Comparison of ENCODE assay signal across 29 mouse cellular contexts in the genomic region with DNA sequence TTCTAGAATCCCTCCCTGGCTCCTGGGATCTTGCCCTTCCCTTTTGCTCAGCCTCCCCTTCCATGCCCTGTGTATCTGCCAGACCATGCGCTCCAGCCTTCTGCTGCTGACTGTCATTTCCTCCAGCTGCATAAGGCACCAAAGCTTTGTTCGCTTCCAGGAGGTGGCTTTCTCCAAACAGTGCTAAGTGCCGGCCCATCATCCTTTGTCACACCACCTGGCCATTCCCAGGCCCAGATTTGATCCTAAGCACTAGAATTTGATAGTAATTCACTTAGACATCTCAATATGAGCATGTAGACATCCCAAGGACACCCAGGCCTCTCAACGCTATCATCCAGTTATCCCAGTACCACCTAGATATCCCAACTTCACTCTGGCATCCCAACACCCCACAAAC. TPM values are rescaled to one million over a fixed set of nuclear protein-coding genes. Genes with fewer than 3 reads are reported as not detected.
DNase-seq lines count a peak whose midpoint lies in the region; ATAC-seq and TF ChIP-seq lines count a peak whose summit lies in the region.
"Had no signal": no experiment of that assay in that cellular context is flagged by ENCODE, and none has a peak within 500 bp of the region (broad histone marks: within the 10 kb centered on the region; RNA-seq: fewer than 3 reads in every experiment).

No protein-coding gene starts in this region.

- H3K4me1 ChIP-seq in midbrain, embryonic 10.5 days: peaks cover 72% of the 10 kb centered on the region
- H3K4me1 ChIP-seq in midbrain, postnatal 0 days (ENCODE audit: insufficient read depth, low read length): peaks cover 50% of the 10 kb centered on the region
- peaks cover 65% of the 10 kb centered on the region for H3K4me1 ChIP-seq in midbrain, embryonic 14.5 days (ENCODE audit: control insufficient read depth, insufficient read depth, low read length)

- H3K9ac ChIP-seq in midbrain, postnatal 0 days (replicated peaks; ENCODE audit: low read length, poor library complexity, severe bottlenecking): no peak overlapping the region
- H3K9ac ChIP-seq in midbrain, embryonic 14.5 days (replicated peaks; ENCODE audit: low read length): no peak overlapping the region
- H3K9ac ChIP-seq: liver, embryonic 12.5 days; liver, postnatal 0 days; neural tube, embryonic 15.5 days had no signal

- H3K27me3 ChIP-seq in midbrain, embryonic 10.5 days (ENCODE audit: low read depth, poor library complexity, severe bottlenecking): peaks cover 96% of the 10 kb centered on the region
- H3K27me3 ChIP-seq in midbrain, postnatal 0 days (ENCODE audit: insufficient read depth, low read length): no peaks in the 10 kb centered on the region
- H3K27me3 ChIP-seq in midbrain, embryonic 14.5 days (ENCODE audit: control insufficient read depth, insufficient read depth, low read length): no peaks in the 10 kb centered on the region
- H3K27me3 ChIP-seq: neural tube, embryonic 15.5 days had no signal

- no peaks in the 10 kb centered on the region for H3K9me3 ChIP-seq in midbrain, embryonic 10.5 days (replicated peaks)
- H3K9me3 ChIP-seq in midbrain, postnatal 0 days (ENCODE audit: low read length): no peaks in the 10 kb centered on the region
- H3K9me3 ChIP-seq in midbrain, embryonic 14.5 days (ENCODE audit: control insufficient read depth, low read length): no peaks in the 10 kb centered on the region
- H3K9me3 ChIP-seq: liver, embryonic 12.5 days; neural tube, embryonic 15.5 days had no signal

- H3K4me2 ChIP-seq in midbrain, postnatal 0 days (ENCODE audit: low read depth, low read length, poor library complexity, severe bottlenecking): no peak overlapping the region
- no peak overlapping the region for H3K4me2 ChIP-seq in midbrain, embryonic 14.5 days (ENCODE audit: low read length)
- H3K4me2 ChIP-seq: liver, embryonic 12.5 days; neural tube, embryonic 15.5 days had no signal

- no peaks in the 10 kb centered on the region for H3K36me3 ChIP-seq in midbrain, embryonic 10.5 days
- 0 out of 2 replicates have a peak, but pooled peaks cover 4% of the 10 kb centered on the region for H3K36me3 ChIP-seq in midbrain, postnatal 0 days (ENCODE audit: insufficient read depth, low read length)
- no peaks in the 10 kb centered on the region for H3K36me3 ChIP-seq in midbrain, embryonic 14.5 days (ENCODE audit: control insufficient read depth, insufficient read depth, low read length)
- H3K36me3 ChIP-seq: liver, embryonic 12.5 days; neural tube, embryonic 15.5 days had no signal

- peak overlapping the region; percentile 3 for H3K27ac ChIP-seq in midbrain, embryonic 10.5 days (replicated peaks)
- no peak overlapping the region for H3K27ac ChIP-seq in midbrain, postnatal 0 days (ENCODE audit: low read depth, low read length)
- peak overlapping the region; percentile 57; the same call in 1 of the 2 replicates for H3K27ac ChIP-seq in midbrain, embryonic 14.5 days (replicated peaks; ENCODE audit: low read depth, low read length)
- H3K27ac ChIP-seq: liver, embryonic 12.5 days; neural tube, embryonic 15.5 days; stomach, postnatal 0 days had no signal

- peak; percentile 36 for DNase-seq in embryo, embryonic 10 days (ENCODE audit: low spot score)
- no peak for DNase-seq in embryo, embryonic 9.5 days (ENCODE audit: extremely low spot score)
- DNase-seq in midbrain, embryonic 10.5 days (ENCODE audit: low spot score): no peak
- no peak for DNase-seq in midbrain, postnatal 0 days (ENCODE audit: low spot score)
- DNase-seq in midbrain, embryonic 14.5 days: no peak
- DNase-seq in adrenal gland, postnatal 14 days: no peak
- no peak for DNase-seq in Muller cell, postnatal 12 days (ENCODE audit: inconsistent ontology term)
- DNase-seq: adrenal gland, postnatal 10 days; cerebellum, adult 11 months; cerebellum, adult 9-10 months; cerebellum, postnatal 36 days; embryo, embryonic 11 days; gastrocnemius, postnatal 14 days; heart, postnatal 14 days; kidney, adult 9 months; kidney, postnatal 10 days; layer of hippocampus, adult 9-11 months; liver, postnatal 0 days; lung, postnatal 4 days; right cerebral cortex, adult 18-20 months; thymus, adult 18-20 months; thymus, postnatal 36 days had no signal

- H3K4me3 ChIP-seq in midbrain, embryonic 10.5 days: no peak overlapping the region
- H3K4me3 ChIP-seq in midbrain, postnatal 0 days (ENCODE audit: low read depth, low read length): no peak overlapping the region
- H3K4me3 ChIP-seq in midbrain, embryonic 14.5 days (replicated peaks; ENCODE audit: low read depth, low read length): no peak overlapping the region
- H3K4me3 ChIP-seq: liver, embryonic 12.5 days; neural tube, embryonic 15.5 days had no signal

- WGBS in midbrain, embryonic 10.5 days: 64% methylated on average over 4 of the region's 4 CpGs
- 68% methylated on average over 4 of the region's 4 CpGs for whole genome bisulfite sequencing in midbrain, postnatal 0 days
- WGBS in midbrain, embryonic 14.5 days: 43% methylated on average over 4 of the region's 4 CpGs

- TF ChIP-seq CTCF in midbrain, postnatal 0 days (IDR thresholded peaks at IDR 0.05): no peak

- no peak for ATAC-seq in midbrain, postnatal 0 days (ENCODE audit: low FRiP score)
- no peak for ATAC-seq in midbrain, embryonic 14.5 days (ENCODE audit: low FRiP score, low TSS enrichment)
- ATAC-seq in megakaryocyte, adult 5-6 weeks (ENCODE audit: poor library complexity, severe bottlenecking): no peak
- ATAC-seq: intestine, postnatal 0 days; liver, embryonic 12.5 days; liver, postnatal 0 days had no signal

RNA-seq across cellular contexts. Expression of a gene that starts 25.7 kb away (rescaled TPM):
- polyA plus RNA-seq in midbrain, embryonic 10.5 days (2016; fragmentation: Nextera tagmentation; extraction: Ambion mirVana): 1,354 and 2,071 TPM in 2 replicates
- total RNA-seq in midbrain, postnatal 0 days (2014; rRNA removed): 7,900 and 8,478 TPM in 2 replicates
- 8,374 and 8,478 TPM in 2 replicates for polyA plus RNA-seq in midbrain, postnatal 0 days (2015; fragmentation: Nextera tagmentation; extraction: Ambion mirVana)
- polyA plus RNA-seq in midbrain, embryonic 14.5 days (2014; fragmentation: Nextera tagmentation; extraction: Ambion mirVana): 7,465 and 9,945 TPM in 2 replicates
- total RNA-seq in adrenal gland, postnatal 14 days (2021): 158 TPM in 2 replicates
- total RNA-seq in megakaryocyte, adult 5-6 weeks (2015): not detected in 2 replicates
- not detected in 2 replicates for total RNA-seq in megakaryocyte, adult 5-6 weeks (2017)
- total RNA-seq: granulocyte monocyte progenitor cell, adult 5-6 weeks; megakaryocyte-erythroid progenitor cell, adult 5-6 weeks had no signal

RNA-seq across cellular contexts. Expression of a gene that starts 36.9 kb away (rescaled TPM):
- polyA plus RNA-seq in midbrain, embryonic 10.5 days (2016; fragmentation: Nextera tagmentation; extraction: Ambion mirVana): 76.4 and 103 TPM in 2 replicates
- total RNA-seq in midbrain, postnatal 0 days (2014; rRNA removed): 307 and 309 TPM in 2 replicates
- polyA plus RNA-seq in midbrain, postnatal 0 days (2015; fragmentation: Nextera tagmentation; extraction: Ambion mirVana): 394 and 397 TPM in 2 replicates
- polyA plus RNA-seq in midbrain, embryonic 14.5 days (2014; fragmentation: Nextera tagmentation; extraction: Ambion mirVana): 353 and 397 TPM in 2 replicates
- 75.2 and 77.9 TPM in 2 replicates for total RNA-seq in adrenal gland, postnatal 14 days (2021)
- 10.2 and 13.5 TPM in 2 replicates for total RNA-seq in megakaryocyte, adult 5-6 weeks (2015)
- total RNA-seq in megakaryocyte, adult 5-6 weeks (2017): 7.8 and 19.2 TPM in 2 replicates

Comparison
In these comparisons a context has a peak if more than half of its experiments do, and no peak if none do; other contexts are left out.
1. RNA of a gene that starts 25.7 kb away (total RNA-seq): 7,900 to 8,478 TPM in midbrain, postnatal 0 days and 158 TPM in adrenal gland, postnatal 14 days; not detected in megakaryocyte, adult 5-6 weeks; every median in the first group is over 100 times any median in the second.